Mouse (Mus musculus) frontal cortex, postnatal 10 days (tissue): ENCODE data around the gene Olfr1441.
A peak's percentile ranks its signal among the peaks of the same experiment; 100 is the strongest.

Experiments used
- DNase-seq, 2 experiments: peaks; one replicate each; pipeline ENCODE4 v3.0.0; 2022; ENCODE audit warnings: low spot score in 2 of 2, mixed read lengths in 1 of 2

Olfr1441 gene

DNA sequence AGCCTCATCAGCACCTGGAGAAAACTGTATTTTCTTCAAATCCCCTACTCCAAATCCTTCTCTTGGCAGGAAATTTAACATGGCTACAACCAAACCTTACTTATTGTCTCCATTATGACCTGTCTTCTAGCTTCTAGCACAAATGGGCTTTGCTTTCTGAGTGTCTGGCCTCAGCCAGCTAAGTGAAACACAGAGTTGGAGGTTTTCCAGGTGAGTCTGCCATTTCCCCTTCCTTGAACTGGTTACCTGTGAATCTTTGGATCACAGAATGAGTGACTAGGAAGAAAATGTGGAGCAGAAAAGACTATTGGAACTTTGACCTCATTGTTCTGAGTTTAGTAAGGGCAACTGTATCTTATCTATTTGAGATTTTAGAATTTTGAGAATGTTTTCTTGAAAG, at the start of gene Olfr1441:
Olfr1441 (plus strand) TSS at position 73 of the 400 bp plus-strand sequence.
- no peak for DNase-seq

GRCm38 (mm10) chr19:12373004-12373403, 44.2 kb upstream of the Olfr1441 start:
- no peak for DNase-seq

GRCm38 (mm10) chr19:12374465-12375025, 42.7 kb upstream of the Olfr1441 start:
- peak in 1 of 2 experiments; percentile 5 for DNase-seq

- no peak for DNase-seq
Measured at GRCm38 (mm10) chr19:12386979-12387378, 30.3 kb upstream of the Olfr1441 start, which contains the start of gene Olfr1440. Olfr1440 (plus strand) TSS chr19:12387279.

- DNase-seq = no peak
Measured at GRCm38 (mm10) chr19:12413737-12414136, 3.5 kb upstream of the Olfr1441 start.

GRCm38 (mm10) chr19:12418312-12418711, 1.1 kb downstream of the Olfr1441 start:
- no peak for DNase-seq

DNA sequence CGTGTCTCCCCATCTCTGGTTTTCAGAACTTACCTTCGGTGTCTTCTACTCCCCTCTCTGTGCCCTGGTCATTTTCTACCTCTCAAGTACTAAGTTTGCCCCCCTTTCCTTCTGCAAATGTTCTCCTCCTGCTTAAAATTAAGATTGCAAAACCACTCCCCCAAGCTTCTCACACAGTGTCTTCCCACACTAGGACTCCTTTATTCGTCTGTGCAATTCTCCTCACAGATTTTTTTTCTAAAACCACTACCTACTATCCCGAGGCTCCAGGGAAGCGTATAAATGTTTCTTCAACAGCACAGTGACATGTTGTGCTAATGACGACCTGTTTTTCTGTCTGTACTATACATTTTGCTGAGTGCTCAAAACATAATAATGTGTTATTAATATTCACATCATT, 3.3 kb downstream of the Olfr1441 start:
- DNase-seq = no peak

DNA sequence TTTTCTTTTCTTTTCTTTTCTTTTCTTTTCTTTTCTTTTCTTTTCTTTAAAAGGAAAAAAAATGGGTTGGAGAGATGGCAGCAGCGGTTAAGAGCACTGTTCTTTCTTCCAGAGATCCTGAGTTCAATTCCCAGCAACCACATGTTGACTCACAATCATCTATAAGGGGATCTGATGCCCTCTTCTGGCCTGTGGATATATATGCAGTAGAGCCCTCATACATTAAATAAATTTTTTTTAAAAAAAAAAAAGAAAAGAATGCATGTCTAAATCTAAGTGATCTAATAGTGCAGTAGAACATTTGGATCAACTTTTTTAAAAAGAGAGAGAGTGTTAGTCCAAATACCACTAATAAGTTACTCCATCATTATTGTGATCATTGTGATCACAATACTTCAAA, 4.4 kb downstream of the Olfr1441 start:
- DNase-seq = no peak

GRCm38 (mm10) chr19:12427101-12427500, 9.9 kb downstream of the Olfr1441 start:
- DNase-seq = no peak

DNA sequence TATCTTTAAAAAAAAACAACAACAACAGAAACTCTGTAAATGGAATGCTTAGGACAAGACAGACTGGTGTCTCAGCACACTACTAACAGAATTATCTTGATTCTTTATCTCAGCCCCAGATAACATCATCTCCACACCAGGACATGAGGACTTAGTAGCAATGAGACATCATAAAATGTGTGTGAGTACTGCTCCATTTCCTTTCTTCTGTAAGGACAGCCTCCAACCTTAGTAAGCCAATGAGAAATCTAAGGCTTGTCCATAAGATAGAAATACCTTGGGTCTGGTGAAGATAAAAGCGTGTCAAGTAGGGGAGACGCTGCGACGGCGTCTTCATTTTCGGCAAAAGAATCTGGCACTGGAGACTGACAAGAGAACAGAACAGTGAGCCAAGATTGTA, 10.4 kb downstream of the Olfr1441 start, which contains the start of gene Pfpl:
Pfpl (plus strand) TSS at position 301 of the 400 bp plus-strand sequence.
- DNase-seq = no peak

DNA sequence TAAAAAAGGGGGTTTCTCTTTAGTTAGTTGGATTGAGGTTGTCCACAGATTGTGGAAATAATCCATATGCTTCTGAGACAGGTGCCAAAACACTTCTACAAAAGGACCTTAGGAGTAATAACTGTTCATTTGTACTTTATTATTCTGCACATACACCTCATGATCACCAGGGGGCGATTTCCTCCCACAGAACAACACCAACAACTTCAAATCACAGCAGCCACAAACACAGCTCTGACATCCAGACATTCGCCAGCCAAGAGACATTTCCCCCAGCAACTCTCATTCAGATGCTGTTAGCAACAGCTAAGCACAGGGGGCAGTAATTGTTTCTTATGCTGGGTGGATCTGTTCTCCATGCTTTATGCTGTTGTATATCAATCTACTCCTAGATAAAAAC, 15.8 kb downstream of the Olfr1441 start:
- DNase-seq = no peak

- no peak for DNase-seq
Measured at GRCm38 (mm10) chr19:12435011-12435416, 17.8 kb downstream of the Olfr1441 start.

GRCm38 (mm10) chr19:12435750-12436524, 18.7 kb downstream of the Olfr1441 start:
- no peak for DNase-seq

DNA sequence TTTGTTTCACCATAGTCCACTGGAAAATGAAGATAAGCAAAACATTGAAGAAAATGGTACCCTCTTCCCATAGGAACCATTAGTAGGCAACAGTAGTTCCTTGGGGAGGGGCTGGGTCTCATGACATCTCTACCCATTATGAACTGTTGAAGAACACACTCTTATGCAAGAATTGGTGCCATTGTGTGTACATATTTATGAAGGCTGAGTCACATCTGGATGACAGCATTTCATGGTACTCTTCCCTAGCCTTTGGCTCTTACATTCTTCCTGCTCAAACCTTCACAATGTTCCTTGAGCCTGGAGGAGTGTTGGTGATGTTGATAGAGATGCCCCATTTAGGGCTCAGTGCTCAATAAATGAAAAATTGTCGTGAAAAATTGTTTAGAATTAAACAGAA, 22.3 kb downstream of the Olfr1441 start:
- DNase-seq = no peak

DNA sequence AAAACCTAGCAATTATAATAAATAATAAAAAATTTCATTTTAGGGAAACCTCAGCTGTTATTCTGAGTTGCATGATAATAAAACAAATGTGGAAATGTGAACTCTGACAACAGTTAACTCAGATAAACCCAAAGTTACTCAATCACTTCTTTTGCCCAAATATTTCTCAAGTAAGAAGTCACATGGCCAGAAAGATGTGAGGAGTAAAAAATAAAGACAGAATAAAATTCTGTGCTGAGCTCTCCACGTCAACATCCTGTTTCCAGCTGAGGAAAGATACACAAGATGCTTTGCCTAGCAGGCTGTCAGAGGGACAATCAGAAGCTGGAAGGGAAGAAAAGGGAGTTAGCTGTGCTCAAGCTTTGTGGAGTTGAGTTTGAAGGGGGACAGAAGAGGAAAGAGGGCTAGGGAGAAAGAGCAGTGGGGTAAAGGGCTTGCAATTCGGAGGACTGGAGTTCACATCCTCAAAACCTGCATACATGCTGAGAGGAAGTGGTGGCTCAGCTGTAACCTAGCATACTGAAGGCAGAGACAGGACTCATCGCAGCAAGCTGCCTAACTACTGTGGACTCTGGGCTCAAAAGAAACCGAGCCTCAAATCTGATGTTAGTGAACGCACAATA, 23.0 kb downstream of the Olfr1441 start:
- DNase-seq = no peak

DNA sequence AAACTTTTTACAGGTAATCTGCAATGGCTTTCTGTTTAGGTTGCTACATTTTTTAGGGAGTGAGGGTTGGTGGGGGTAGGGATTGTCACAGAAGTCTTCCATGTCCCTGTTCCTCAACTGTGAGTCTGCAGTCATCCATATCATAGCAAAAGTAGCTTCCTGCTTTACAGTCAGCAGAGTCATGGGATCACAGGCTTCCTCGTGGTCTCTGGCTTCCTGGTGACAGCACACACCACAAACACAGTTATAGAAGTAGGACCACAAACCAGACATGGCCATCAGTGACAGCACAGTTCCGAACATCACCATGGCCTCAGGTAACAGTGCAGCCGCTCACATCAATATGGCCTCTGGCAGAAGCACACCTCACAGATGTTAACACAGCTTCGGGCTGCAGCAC, 25.3 kb downstream of the Olfr1441 start:
- no peak for DNase-seq

GRCm38 (mm10) chr19:12445014-12445413, 27.8 kb downstream of the Olfr1441 start:
- DNase-seq = no peak

DNA sequence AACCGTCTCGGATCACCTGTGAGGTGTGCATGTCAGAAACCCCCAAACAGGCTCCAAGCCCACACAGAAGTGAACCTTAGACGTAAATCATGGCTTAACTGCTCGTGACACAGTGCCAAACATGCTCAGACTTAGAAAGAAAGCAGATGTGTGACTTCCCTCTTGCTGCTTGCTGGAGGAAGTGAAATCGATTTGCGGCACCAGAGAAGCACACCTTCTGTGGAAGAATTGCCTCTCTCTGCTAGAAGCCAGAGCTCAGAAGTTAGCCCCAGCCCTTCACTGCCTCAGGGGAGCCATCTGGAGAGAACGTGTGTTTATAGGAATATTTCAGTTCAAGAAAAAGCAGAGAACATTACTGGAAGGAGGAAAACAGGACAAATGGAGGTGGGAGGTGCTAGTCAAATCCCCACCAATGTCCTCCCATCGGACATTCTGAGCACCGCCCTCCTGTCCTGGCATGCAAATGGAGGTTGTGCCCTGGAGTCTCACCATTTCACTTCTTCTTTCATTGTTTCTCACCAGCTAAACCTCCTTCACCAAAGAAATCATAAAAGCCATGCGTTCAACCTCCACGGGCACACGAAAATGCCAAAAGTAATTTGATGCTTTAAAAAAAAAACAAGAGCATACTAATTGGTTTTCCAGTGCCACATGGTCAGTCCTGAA, 40.3 kb downstream of the Olfr1441 start:
- DNase-seq = no peak

- no peak for DNase-seq
Measured at GRCm38 (mm10) chr19:12459516-12459915, 42.3 kb downstream of the Olfr1441 start.

DNA sequence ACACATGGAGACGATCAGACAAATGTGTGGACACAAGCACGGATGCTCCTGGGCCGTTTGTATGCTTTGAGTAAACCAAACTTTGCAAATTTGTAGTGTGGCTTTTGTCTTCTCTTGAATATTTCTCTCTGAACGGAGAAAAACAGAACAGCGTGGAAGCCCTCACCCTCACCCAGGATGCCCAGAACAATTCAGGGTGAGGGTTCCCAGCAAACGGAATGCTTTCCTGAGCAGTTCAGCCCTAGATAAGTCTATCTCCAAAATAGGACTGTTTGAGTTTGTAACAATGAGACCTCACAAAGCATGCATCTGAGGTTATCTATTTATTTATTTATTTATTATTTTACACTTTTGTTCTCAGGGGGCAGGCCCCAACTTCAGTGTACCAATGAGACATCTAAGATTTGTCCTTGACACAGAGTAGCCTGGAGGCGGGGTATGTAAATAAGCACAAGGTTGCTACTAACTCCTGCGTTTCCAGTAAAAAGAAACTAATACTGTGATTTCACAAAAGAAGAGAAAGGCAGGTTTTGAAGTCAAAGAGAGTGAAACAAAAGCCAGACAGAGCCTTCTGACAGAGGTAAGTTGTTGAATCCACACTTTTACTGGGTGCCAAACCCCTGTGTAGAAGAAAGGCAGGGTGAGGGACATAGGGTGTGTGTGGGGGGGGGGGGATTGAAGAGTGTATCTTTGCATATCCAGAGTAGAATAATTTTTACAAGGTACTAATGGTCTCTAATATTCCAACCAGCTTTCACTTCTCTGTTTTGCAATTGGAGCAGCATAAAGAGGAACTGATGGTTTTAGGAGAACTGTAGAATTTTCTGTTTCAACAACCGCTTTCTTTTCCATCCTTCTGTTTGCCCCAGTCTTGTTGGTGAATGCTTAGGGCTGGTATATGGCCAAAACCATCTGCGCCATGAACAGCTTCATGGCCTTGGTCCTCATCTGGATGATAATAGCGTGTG, 43.3 kb downstream of the Olfr1441 start, which contains the start of gene Mpeg1:
Mpeg1 (plus strand) TSS at position 498 of the 968 bp plus-strand sequence.
- DNase-seq = no peak
